Mouse (Mus musculus): ENCODE measurements around the gene Gm266. TPM values are rescaled to one million over a fixed set of nuclear protein-coding genes. Genes with fewer than 3 reads are reported as not detected.

Gm266 gene
- polyA plus RNA-seq, 1 experiment from 2014 or later, result 7.0 TPM

DNA sequence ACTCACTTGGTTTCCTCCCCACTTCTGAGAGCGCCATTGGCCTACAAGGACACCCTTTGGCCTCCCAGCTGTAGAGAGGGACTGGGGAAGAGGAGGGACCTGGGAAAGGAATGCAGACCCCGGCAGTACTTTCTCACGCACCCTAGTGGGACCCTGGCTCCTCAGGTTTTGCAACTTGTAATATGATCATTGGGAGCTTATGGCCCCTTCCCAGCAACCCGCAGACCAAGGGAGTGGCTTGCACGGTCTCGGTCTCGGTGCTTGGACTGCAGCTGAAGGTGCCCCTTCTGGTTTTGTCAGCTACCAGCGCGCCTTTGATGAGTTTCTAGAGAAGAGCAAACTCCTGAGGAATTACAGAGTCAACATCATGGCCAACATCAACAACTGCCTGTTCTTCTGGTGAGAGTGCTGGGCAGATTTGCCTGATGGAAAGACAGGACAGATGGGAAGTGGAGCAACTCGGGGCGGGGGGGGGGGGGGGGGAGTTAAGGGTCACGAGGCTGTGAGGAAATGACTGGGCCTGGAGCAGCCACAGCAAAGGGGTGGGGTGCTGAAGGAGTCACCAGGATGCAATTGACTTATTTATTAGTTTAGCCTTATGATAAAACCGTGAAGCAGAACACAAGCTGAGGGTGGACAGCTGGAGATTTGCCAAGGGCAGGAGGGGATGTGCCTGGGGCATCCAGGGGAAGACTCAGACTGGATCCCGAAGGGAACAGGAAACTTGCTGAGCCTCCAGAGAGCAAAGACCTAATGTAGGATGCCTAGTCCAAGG lies 36.5 kb downstream of the Gm266 start:
- peaks cover 37% of the 10 kb centered on the region for H3K4me1 ChIP-seq
- no peak overlapping the region; the same call in 1 of the 2 replicates for H3K27ac ChIP-seq

DNA sequence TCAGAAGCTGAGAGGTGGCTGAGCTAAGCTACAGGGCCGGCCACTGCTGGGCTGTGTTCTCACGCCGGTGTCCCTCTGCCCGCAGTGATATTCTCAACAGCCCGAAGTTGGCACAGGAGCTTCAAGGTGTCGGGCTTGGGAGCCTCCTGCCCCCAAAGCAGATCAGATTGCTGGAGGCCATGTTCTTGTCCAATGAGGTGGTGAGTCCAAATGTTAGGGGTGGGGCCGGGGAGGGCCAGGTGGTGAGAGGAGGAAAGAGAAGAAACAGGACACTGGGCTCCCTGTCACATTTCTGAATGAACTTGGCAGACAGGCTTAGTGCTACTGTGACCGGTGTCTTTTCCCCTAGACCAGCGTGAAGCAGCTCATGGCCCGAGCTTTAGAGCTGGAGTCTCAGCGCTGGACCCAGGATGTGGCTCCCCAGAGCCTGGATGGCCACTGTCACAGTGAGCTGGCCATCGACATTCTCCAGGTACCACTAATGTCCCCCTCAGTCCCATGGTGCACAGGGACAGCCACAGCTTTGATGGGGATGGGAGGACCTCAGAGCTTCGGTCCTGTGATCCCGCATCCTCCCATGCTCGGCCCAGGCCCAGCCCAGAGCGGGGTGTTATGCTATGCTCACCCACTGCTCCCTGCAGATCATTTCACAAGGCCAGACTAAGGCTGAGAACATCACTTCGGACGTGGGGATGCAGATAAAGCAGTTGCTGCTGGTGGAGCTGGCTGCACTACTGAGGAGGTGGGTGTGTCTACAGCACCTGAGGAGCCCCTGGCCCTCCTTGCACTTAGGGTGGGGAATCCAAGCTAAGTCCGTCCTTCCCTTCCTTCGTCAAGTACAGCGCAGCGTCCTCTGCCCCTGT lies 37.5 kb downstream of the Gm266 start:
- H3K9me3 ChIP-seq, result no peaks in the 10 kb centered on the region
- no peak overlapping the region for H3K4me3 ChIP-seq
- peaks cover 38% of the 10 kb centered on the region for H3K4me1 ChIP-seq
- ATAC-seq (ENCODE audit: borderline replicate concordance, extremely low read depth, low FRiP score, low TSS enrichment), result no peak
- H3K9ac ChIP-seq, result no peak overlapping the region
- H3K4me2 ChIP-seq, result no peak overlapping the region
- H3K36me3 ChIP-seq, result no peaks in the 10 kb centered on the region
- 34% methylated on average over 22 of the region's 22 CpGs for WGBS
- no peak overlapping the region for H3K27ac ChIP-seq
- H3K27me3 ChIP-seq, result peaks cover 61% of the 10 kb centered on the region

More for the DNA sequence above, 36.5 kb downstream of the Gm266 start:
- no peaks in the 10 kb centered on the region for H3K9me3 ChIP-seq
- no peak for ATAC-seq (ENCODE audit: borderline replicate concordance, extremely low read depth, low FRiP score, low TSS enrichment)
- no peaks in the 10 kb centered on the region for H3K36me3 ChIP-seq
- H3K9ac ChIP-seq, result no peak overlapping the region
- 18% methylated on average over 12 of the region's 14 CpGs for WGBS
- H3K4me3 ChIP-seq, result no peak overlapping the region
- peaks cover 51% of the 10 kb centered on the region for H3K27me3 ChIP-seq
- H3K4me2 ChIP-seq, result peak overlapping the region; percentile 0; the same call in 1 of the 2 replicates

DNA sequence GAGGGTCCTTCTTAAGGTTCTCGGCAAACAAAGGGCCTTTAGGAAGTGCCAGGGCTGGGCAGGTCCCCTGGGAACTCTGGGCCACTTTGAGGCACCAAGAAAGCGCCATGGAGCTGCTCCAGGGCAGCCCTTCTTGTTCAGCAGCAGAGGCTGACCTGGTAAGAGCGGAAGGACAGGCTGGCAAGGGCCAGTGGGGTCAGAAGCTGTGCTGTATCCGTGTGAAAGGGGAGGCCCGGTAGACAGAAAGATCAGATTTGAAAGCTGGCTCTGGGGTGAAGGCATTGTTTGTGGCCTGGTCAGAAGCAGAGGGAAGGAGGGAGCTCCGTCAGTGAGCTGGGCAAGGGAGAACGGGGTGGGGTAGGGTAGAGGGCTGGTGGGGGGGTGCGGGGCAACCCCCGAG lies 38.3 kb downstream of the Gm266 start:
- 36% methylated on average over 9 of the region's 9 CpGs for WGBS
- H3K9me3 ChIP-seq, result no peaks in the 10 kb centered on the region
- H3K27ac ChIP-seq, result no peak overlapping the region
- peaks cover 46% of the 10 kb centered on the region for H3K4me1 ChIP-seq
- ATAC-seq (ENCODE audit: borderline replicate concordance, extremely low read depth, low FRiP score, low TSS enrichment), result no peak
- peaks cover 69% of the 10 kb centered on the region for H3K27me3 ChIP-seq
- no peak overlapping the region for H3K9ac ChIP-seq
- H3K36me3 ChIP-seq, result no peaks in the 10 kb centered on the region
- H3K4me3 ChIP-seq, result no peak overlapping the region
- H3K4me2 ChIP-seq, result no peak overlapping the region

DNA sequence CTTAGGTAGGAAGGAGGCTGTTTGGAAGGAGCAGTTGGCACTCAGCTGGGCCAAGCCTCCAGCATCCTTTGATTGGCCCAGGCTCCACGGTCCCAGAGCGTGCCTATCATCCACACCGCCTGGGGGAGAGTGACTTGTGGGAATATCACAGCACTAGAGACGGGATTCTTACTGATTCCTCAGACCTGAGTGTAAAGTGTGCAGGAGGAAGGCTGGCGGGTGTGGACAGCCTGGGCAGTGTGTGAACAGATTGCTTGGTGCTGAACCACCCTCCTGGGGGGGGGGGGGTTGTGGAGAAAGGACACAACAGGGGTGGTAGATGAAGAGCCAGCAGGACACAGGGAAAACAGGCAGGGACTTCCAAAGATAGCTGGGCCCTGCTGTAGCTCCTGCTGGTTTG lies 38.9 kb downstream of the Gm266 start:
- H3K4me2 ChIP-seq, result no peak overlapping the region
- no peak overlapping the region for H3K9ac ChIP-seq
- H3K4me1 ChIP-seq, result peaks cover 52% of the 10 kb centered on the region
- H3K9me3 ChIP-seq, result no peaks in the 10 kb centered on the region
- H3K4me3 ChIP-seq, result no peak overlapping the region
- ATAC-seq (ENCODE audit: borderline replicate concordance, extremely low read depth, low FRiP score, low TSS enrichment), result no peak
- WGBS, result 56% methylated on average over 5 of the region's 5 CpGs
- H3K27ac ChIP-seq, result no peak overlapping the region
- H3K36me3 ChIP-seq, result no peaks in the 10 kb centered on the region
- H3K27me3 ChIP-seq, result peaks cover 75% of the 10 kb centered on the region

DNA sequence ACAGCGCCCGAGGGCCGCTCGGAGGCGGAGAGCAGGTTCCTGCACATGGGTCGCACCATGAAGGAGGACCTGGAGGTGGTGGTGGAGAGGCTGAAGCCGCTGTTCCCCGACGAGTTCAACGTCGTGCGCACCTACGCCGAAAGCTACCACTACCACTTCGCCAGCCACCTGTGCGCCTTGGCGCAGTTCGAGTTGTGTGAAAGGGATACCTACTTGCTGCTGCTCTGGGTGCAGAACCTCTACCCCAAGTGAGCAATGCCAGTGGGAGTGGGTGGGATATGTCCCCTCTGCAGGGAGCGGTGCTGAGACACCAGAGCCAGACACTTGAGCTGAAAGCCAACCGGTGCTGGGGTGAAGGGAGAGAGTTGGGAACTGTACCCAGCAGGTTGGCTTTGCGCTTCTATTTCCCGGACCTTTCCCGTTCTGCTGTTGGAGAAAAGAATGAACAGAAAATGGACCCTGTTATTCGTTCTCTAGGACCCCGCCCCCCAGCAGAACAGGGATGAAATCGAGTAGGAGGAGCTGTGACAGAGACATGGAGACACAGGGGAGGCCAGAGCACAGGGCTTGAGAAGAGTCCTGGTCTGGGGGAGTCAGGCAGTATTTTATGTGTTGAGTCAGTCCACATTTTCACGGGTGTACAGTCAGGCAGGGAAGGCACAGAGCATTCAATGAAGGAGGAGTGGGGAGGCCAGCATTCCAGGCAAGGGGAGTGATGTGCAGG lies 39.6 kb downstream of the Gm266 start:
- Histone ChIP-seq H3K9me3 (no peaks in the 10 kb centered on the region), H3K4me1 (peaks cover 52% of the 10 kb centered on the region), H3K27ac (no peak overlapping the region), H3K36me3 (no peaks in the 10 kb centered on the region), H3K9ac (no peak overlapping the region), H3K27me3 (peaks cover 75% of the 10 kb centered on the region), H3K4me2 (peak overlapping the region; percentile 47), H3K4me3 (peak overlapping the region; percentile 18)
- 20% methylated on average over 27 of the region's 27 CpGs for WGBS
- no peak for ATAC-seq (ENCODE audit: borderline replicate concordance, extremely low read depth, low FRiP score, low TSS enrichment)

DNA sequence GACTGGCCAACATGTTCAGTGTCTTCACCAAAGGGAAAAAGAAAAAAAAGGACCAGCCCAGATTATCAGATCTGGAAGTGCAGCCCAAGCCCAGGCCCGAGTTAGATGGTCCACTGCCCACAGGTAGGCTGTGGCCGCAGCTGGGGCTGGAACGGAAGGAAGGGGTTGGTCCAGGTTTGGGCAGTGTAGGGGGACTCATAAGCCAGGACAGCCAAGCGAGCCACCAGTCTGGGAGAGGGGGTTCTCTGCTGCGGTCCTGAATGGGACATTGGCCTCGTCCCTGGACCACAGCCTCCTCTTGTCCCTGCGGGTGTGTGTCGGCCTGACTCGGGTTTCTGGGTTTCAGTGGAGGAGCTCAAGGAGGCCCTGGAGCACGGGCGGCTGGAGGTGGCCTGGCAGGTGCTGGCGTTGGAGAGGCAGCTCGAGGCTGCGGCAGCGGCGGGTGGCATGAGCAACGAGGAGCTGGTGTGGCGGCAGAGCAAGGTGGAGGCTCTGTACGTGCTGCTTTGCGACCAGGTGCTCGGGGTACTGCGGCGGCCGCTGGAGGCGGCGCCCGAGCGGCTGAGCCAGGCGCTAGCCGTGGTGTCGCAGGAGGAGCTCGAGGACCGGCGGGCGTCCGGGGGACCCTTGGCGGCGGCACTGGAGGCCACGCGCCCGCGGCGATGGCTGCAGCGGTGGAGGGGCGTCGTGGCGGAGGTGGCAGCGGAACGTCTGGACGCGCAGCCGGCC lies 40.3 kb downstream of the Gm266 start:
- H3K9me3 ChIP-seq, result no peaks in the 10 kb centered on the region
- H3K9ac ChIP-seq, result no peak overlapping the region
- H3K27ac ChIP-seq, result no peak overlapping the region
- ATAC-seq (ENCODE audit: borderline replicate concordance, extremely low read depth, low FRiP score, low TSS enrichment), result no peak
- peaks cover 51% of the 10 kb centered on the region for H3K4me1 ChIP-seq
- peak overlapping the region; percentile 18 for H3K4me3 ChIP-seq
- 8% methylated on average over 52 of the region's 52 CpGs for WGBS
- H3K36me3 ChIP-seq, result no peaks in the 10 kb centered on the region
- H3K4me2 ChIP-seq, result peak overlapping the region; percentile 47
- peaks cover 74% of the 10 kb centered on the region for H3K27me3 ChIP-seq

DNA sequence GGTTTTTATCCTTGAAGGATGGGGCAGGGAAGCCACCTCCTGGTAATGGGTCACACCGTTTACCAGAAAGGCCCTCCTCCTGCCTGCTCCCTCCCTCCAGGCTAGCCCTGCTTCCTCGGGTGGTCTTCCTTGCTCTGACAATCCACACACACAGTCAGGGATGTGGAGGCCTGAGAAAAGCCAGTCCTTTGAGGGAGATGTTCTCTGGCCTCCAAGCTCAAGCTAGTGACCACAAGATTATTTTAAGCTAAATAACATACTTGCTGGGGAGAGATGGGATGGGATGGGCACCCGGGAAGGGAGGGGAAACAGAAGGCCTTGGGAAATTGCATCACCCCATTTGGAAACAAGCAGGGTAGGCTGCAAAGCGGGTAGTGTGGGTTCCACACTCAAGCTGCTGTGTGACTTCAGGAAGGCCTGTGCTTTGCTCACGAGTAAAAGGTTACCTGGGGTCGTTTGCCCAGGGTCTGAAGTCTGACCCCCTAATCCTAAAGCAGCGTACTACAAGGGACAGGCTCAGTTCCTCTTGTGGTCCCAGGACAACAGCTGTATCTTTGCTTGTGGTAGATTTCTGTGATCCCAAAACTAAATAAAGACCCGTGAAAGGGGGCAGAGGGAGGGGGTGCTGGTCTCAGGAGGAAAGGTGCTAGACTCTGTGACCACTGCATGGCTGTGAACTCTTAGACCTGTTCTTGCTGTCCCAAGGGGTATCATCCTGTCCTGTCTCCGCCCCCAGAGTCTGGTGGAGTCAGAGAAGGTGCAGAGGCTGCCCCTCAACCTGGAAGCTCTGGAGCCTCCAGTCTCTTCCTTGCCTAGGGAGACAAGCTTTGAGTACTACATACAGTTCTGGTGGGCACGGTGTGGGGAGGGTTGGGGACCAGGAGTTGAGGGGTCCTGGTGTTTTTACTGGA lies 41.4 kb downstream of the Gm266 start:
- H3K27me3 ChIP-seq, result peaks cover 71% of the 10 kb centered on the region
- peaks cover 40% of the 10 kb centered on the region for H3K4me1 ChIP-seq
- H3K9ac ChIP-seq, result no peak overlapping the region
- H3K36me3 ChIP-seq, result no peaks in the 10 kb centered on the region
- no peaks in the 10 kb centered on the region for H3K9me3 ChIP-seq
- no peak overlapping the region for H3K4me2 ChIP-seq
- ATAC-seq (ENCODE audit: borderline replicate concordance, extremely low read depth, low FRiP score, low TSS enrichment), result no peak
- H3K4me3 ChIP-seq, result no peak overlapping the region
- 39% methylated on average over 10 of the region's 10 CpGs for WGBS
- H3K27ac ChIP-seq, result no peak overlapping the region

DNA sequence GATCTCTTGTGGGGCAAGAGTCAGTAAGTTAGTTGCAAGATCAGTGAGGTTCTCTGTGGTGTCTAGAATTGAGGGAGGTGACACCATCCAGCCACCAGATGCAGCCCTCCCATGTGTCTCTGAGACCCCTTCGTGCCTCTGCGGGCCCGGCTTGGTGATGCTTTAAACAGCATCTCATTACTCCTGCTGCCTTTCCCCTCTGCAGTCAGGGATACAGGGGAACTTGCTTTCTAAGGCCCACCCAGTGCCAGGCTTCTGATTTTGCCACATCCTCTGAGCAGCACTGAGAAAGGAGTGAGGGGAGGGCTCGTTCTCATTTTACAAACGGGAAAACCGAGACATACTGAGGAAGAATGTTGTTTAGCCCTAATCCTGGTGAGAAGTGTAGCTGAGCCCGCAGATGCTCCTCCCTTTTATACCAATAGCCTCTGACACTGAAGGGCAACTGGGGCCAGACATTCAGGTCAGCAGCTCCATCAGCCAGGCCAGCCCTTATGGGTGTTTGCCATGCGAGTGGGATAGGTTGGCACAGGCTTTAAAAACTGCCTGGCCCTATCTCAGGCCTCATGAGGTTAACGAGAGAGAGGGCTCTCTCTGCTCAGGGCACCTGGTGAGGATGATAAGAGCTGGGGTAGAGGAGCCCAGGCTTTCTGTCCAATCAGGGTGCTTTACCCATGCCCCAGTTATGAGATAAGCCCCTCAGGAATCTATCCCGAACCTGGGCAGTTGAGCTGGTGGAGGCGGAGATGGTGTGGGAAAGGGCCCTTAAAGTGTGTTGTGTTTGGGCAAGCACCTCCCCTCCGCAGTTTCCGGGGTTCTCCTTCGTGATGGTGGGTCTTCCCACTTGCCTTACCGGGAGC lies 42.4 kb downstream of the Gm266 start:
- WGBS, result 24% methylated on average over 15 of the region's 15 CpGs
- H3K4me1 ChIP-seq, result peaks cover 31% of the 10 kb centered on the region
- no peak overlapping the region for H3K27ac ChIP-seq
- ATAC-seq (ENCODE audit: borderline replicate concordance, extremely low read depth, low FRiP score, low TSS enrichment), result peak; percentile 23; the same call in 1 of the 2 replicates
- H3K9me3 ChIP-seq, result no peaks in the 10 kb centered on the region
- peak overlapping the region; percentile 10; the same call in 1 of the 2 replicates for H3K9ac ChIP-seq
- peak overlapping the region; percentile 33 for H3K4me3 ChIP-seq
- no peaks in the 10 kb centered on the region for H3K36me3 ChIP-seq
- peak overlapping the region; percentile 64 for H3K4me2 ChIP-seq
- peaks cover 65% of the 10 kb centered on the region for H3K27me3 ChIP-seq

DNA sequence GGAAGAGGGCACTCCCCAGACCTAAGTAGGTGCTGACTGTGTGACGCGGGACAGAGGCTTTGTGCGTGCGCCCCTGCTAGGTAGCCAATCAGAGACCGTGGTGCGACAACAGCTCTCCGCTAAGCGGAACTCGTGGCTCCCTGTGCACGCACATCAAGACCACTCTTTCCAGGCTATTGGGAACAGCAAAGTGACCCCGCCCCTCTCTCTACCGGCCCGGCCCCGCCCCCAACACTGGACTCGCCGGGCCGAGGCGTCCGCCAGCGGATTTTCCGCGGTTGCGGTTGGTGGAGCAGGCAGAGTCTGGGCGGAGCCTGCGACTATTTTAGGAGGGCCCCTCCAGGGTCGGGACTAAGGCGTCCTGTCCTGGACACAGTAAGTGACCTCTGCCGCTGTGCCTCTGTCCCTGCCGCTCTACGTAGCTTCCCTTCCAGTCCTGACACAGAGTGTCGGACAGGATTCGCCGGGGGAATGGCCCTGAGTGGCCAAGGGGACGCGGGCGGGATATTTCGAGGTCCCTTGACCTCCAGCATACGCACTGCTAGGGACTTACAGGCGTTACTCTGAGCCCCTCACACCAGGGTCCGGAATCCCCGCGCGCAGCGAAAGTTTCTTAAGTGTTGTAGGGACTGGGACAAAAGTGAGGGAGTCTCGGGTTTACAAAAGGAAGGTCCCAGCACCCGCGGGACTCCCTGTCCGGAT lies 43.2 kb downstream of the Gm266 start, which contains the start of gene Tnfaip2:
Gene Tnfaip2 (plus strand): TSS at position 161 of the 702 bp plus-strand sequence.
- peak; percentile 87 for ATAC-seq (ENCODE audit: borderline replicate concordance, extremely low read depth, low FRiP score, low TSS enrichment)
- WGBS, result 2% methylated on average over 48 of the region's 48 CpGs
- H3K27me3 ChIP-seq, result peaks cover 57% of the 10 kb centered on the region

More for the DNA sequence above, 43.2 kb downstream of the Gm266 start, which contains the start of gene Tnfaip2:
- H3K9me3 ChIP-seq, result no peaks in the 10 kb centered on the region
- H3K27ac ChIP-seq, result no peak within 1 kb of the TSS
- H3K9ac ChIP-seq, result peak within 1 kb of the TSS; percentile 10; the same call in 1 of the 2 replicates
- peaks cover 31% of the 10 kb centered on the region for H3K4me1 ChIP-seq
- H3K4me3 ChIP-seq, result peak within 1 kb of the TSS; percentile 33
- peak within 1 kb of the TSS; percentile 64 for H3K4me2 ChIP-seq
- H3K36me3 ChIP-seq, result no peaks in the 10 kb centered on the region

Measured in lung, embryonic 15.5 days (tissue).